Mouse (Mus musculus) left cerebral cortex, postnatal 25 days (tissue): ENCODE results near the gene Prss30. TPM values are rescaled to one million over a fixed set of nuclear protein-coding genes. Genes with fewer than 3 reads are reported as not detected.
A peak's percentile ranks its signal among the peaks of the same experiment; 100 is the strongest.
"Not testable (repeated sequence)": the region's sequence is repeated elsewhere in the genome, so short reads cannot be mapped to it uniquely, and the experiment has no call there.

Experiments used
- DNase-seq, 2 experiments: peaks; one replicate each; pipeline ENCODE4 v3.0.0; 2022; ENCODE audit warnings: low spot score in 2 of 2, mixed read lengths in 1 of 2
- intact Hi-C: fragments of 180-260 bp; cut with DNase I; formaldehyde crosslinking; loops from one replicate; pipeline ENCODE4 v1.15.1; 2025
- total RNA-seq, 2 experiments: library from RNA; stranded (reverse); gene quantifications; 2 replicates each; pipeline ENCODE4 v1.2.3; 2021

The Prss30 gene
- total RNA-seq, 2 experiments from 2014 or later: 0.30 to 0.44 TPM

- DNase-seq: peak; percentile 93 to 97
- intact Hi-C loops: no loop called here
Measured at GRCm38 (mm10) chr17:23993559-23994428, 13.4 kb upstream of the Prss30 start.

- intact Hi-C loops: no loop called here
- DNase-seq: no peak
Measured at GRCm38 (mm10) chr17:23992789-23993553, 12.6 kb upstream of the Prss30 start.

GRCm38 (mm10) chr17:23989802-23990201 lies 9.4 kb upstream of the Prss30 start:
- intact Hi-C loops: no loop called here
- DNase-seq: peak in 1 of 2 experiments; percentile 39

DNA sequence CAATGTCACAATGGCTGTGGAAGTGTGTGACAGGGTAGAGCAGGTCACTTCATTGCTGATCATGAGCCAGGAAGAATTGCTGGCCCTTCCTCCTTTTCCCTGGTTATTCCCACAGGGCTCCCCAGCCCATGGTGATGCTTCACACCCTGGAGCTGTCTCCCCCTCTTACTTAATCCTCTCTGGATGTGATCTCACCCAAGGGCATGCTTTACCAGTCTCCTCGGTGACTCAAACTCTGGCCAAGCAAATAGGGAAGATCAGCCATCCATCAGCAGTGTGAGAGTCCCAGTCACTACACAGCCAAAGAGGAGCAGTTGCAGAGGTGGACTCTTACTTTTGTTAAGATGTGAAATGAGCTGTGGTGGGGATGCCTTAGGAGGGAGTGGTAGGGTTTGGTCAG lies 4.6 kb upstream of the Prss30 start:
- intact Hi-C loops: no loop called here
- DNase-seq: no peak

- no peak for DNase-seq
- intact Hi-C loops: no loop called here
Measured at GRCm38 (mm10) chr17:23982912-23983311, 2.5 kb upstream of the Prss30 start.

DNA sequence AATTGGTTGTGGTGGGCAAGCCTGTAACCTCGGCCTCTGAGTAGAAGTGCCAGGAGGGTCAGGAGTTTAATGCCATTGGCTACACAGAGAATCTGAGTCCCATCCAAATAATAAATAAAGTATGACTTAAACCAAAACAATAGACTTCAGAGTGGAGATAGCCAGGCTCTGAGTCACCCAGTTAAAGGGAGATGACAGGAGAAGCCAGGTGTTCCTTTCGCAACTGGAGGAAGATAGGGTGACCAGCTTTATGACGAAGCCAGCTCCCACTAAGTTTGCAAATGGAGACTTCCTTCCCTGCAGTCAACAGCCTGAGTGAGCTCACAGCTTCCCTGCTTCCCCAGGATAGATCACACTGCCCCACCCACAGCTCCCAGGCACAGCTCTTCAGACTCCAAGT lies 895 bp downstream of the Prss30 start:
- no peak for DNase-seq

DNA sequence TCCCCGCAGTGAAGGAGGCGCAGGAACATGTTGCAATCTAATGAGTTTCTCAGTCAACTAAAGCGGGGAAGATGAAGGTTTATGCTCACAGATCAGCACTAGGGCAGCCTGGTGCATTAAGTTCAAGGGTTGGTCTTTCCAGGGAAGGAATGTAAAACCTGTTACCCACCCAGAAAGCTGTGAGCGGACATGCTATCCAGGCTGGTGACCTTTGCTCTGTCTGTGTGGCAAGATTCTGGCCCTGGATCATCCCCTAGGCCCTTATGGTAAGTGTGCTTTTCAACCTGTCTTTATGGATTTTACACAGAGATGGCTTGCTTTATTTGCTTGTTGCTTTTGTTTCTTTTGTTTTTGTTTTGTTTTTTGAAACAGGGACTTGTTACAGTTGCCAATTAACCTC lies 3.7 kb downstream of the Prss30 start:
- no peak for DNase-seq
- intact Hi-C loops: no loop called here

More for the DNA sequence above, 895 bp downstream of the Prss30 start:
- intact Hi-C loops: no loop called here

DNA sequence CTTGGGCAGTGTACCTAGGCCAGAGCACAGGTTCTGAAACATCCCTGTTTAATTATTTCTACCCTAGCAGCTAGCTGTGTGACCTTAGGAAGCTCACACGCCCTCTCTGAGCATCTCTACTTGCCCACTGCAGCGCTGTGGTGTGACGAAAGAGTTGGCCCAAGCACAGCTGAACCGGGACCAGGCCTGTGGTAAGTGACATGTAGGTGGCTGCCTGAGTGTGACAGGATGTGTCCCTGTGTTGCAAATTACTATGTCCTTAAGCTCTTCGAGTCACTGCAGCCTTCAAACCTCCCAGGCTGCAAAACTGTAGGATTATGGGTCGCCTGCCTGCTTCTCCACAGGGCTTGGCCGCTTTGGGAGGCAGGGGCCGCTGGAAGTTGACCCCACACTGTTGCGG lies 9.1 kb downstream of the Prss30 start:
- intact Hi-C loops: no loop called here
- peak in 1 of 2 experiments; percentile 24 for DNase-seq

GRCm38 (mm10) chr17:23969231-23969630 lies 11.1 kb downstream of the Prss30 start:
- intact Hi-C loops: loop anchor here (5.0 kb wide), 1 partner anchor 43 kb away; no protein-coding TSS in a partner anchor
- DNase-seq: peak; percentile 73 to 78

GRCm38 (mm10) chr17:23968780-23969179 lies 11.6 kb downstream of the Prss30 start:
- intact Hi-C loops: loop anchor here (5.0 kb wide), 1 partner anchor 44 kb away; no protein-coding TSS in a partner anchor

DNA sequence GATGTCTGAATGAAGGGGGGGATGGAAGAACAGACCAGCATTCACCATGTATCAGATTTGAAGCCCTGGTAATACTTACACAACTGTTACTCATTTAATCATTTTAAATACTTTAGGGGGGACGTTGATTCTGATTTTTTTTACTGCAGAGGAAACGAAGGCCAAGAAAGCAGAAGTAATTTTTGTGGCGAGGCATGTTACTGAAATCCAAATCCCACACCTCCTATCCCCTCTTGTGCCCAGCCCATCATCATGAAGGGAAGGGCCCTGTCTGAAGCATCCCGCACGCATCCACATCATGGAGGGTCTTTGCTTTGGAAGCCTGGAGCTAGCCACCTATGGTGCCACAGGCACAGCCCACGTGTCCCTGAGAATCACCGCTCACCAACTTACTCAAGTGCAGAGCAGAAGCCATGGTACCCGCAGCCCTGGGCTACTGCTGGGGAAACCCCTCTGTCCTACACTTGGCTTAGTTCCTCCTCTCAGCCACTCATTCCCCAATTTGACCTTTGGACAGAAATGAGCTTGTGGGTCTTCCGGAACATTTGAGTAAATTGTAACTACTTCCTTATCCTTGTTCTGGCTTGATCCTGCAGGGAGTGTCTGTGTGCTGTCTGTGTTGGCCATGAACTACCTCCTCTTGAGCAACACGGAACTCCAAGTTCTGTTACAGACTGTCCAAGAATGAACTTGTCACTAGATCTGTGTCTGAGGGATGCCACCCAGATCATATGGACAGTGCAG lies 13.5 kb downstream of the Prss30 start:
- no peak for DNase-seq
- intact Hi-C loops: loop anchor here (5.0 kb wide), 1 partner anchor 45 kb away; no protein-coding TSS in a partner anchor

More at GRCm38 (mm10) chr17:23968780-23969179, 11.6 kb downstream of the Prss30 start:
- no peak for DNase-seq

DNA sequence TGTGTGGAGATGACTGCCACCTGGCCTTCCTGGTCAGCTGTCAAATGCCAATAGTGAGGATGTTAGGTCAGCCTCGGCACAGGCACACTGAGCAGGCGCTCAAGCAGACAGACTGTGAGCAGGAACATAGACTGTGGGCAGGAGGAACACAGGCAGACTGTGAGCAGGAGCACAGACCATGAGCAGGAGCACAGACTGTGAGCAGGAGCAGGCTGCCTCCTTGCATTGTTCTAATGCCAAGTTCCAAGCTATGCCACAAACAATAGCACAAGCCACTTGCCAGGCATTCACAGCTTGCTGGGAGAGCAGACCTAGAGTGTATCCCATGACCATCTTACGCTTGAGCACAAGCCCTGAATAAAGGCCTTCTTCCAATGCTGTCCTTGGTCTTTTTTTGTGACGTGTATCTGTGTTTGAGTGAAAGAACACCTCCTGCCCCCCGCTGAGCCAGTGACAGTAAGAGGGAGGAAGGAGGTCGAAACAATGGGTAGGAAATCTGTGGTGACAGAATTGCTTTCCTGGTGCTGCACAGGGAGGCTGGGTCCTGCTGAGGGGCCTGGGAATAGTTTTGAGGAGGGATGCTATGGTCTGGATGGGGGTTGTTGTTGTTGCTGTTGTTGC lies 14.5 kb downstream of the Prss30 start:
- no peak for DNase-seq
- intact Hi-C loops: loop anchor here (5.0 kb wide), 1 partner anchor 46 kb away; no protein-coding TSS in a partner anchor

GRCm38 (mm10) chr17:23961573-23962122 lies 18.7 kb downstream of the Prss30 start:
- no peak for DNase-seq
- intact Hi-C loops: loop anchor here (5.0 kb wide), 1 partner anchor 189 kb away; the partner anchor contains the start of gene Flywch1

DNA sequence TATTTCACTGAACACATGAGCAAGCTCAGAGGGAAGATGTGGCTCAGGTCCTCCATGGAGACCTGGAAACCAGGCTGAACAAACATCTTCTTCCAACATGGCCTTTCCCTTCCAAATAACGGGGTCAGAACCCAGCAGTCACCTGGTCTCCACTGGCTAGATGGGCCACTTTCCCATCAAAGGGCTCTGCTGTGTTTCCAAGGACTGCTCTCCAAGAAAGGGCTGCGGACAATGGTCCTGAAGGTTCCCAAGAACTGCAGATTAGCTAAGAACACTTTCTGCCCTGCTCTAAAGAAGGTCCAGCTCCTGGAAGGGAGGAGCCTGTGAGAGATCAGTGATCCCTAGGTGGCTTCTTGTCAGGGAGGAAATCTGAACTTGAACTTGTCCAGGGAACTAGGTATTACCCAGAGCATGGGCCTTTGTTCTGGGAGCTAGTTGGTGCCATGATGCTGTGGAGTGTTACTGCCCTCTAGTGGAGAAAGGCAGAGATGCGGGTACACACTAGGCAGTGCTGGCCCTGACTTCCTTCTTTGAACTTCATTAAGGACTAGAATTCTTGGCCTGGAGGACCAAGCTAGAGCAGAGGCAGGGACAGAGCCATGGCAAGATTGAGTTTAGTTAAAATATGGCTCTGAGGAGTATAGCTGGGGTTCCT lies 20.2 kb downstream of the Prss30 start:
- peak; percentile 85 to 91 for DNase-seq
- intact Hi-C loops: loop anchor here (1.0 to 5.0 kb wide), 3 partner anchors 86 to 188 kb away; partner anchors contain the start of gene Flywch1

DNA sequence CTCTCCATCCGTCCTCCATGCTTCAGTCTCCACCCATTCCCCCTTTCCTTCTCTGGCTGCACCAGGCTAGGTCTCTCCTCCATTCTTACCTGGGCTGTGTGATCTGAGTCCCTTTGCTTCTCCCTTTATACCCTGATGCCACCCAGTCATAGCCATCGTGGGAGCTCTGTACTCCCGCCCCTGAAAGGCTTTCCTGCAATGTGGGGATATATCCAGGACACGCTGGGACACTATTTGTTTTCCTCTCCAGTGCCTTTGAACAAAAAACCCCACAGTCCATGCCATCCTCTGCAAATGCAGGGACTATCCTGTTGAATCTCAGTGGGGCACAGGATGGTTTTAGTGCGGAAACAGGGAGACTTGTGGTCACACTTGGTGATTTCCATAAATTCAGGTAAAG lies 25.2 kb downstream of the Prss30 start, which contains the start of gene Sbpl:
Sbpl (minus strand) TSS at position 101 of the 400 bp plus-strand sequence.
- DNase-seq: no peak
- intact Hi-C loops: no loop called here

- DNase-seq: peak in 1 of 2 experiments; percentile 11
- intact Hi-C loops: not testable (repeated sequence)
Measured at GRCm38 (mm10) chr17:23950828-23951227, 29.5 kb downstream of the Prss30 start.

DNA sequence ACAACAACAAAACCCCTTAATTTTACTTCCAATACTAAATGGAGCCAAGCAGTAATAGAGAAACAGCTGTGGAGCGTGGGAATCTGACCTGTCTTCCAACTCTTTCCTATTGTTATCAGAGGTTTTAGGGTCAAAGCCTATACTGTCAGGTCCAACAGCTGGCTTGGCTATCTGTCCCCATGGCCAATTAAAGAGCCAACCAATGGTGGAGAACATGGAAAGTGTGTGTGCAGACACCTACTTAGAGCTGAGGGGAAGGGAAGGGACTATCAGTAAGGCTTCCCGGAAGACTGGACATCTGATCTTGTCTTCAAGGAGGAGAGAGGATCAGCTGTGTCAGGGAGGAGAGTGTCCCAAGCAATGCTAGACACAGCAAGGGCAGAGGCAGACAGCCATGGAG lies 31.3 kb downstream of the Prss30 start:
- intact Hi-C loops: no loop called here
- DNase-seq: no peak

DNA sequence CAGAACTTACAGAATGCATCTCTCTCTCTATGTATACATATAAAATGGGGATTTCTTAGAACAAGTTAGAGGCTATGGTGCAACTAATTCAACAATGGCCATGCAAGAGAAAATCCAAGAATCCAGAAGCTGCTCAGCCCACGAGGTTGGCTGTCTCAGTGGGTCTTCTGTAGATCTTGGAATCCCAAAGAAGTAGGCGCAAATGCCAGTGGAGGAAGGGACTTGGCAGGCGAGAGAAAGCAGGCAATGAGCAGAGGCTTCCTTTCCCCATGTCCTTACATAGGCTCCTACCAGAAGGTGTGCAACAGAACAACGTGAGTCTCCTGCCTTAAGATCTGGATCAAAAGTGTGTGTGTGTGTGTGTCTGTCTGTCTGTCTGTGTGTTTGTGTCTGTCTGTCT lies 32.9 kb downstream of the Prss30 start:
- intact Hi-C loops: not testable (repeated sequence)
- peak in 1 of 2 experiments; percentile 57 for DNase-seq
